14 mouse cellular contexts compared by ENCODE assay signal in genomic region chr7:68716926-68717325, GRCm38 (mm10). TPM values are rescaled to one million over a fixed set of nuclear protein-coding genes. Genes with fewer than 3 reads are reported as not detected.
DNase-seq lines count a peak whose midpoint lies in the region; ATAC-seq and TF ChIP-seq lines count a peak whose summit lies in the region.
"Had no signal": no experiment of that assay in that cellular context is flagged by ENCODE, and none has a peak within 500 bp of the region (broad histone marks: within the 10 kb centered on the region; RNA-seq: fewer than 3 reads in every experiment).

No protein-coding gene starts in this region.

- no peaks in the 10 kb centered on the region for H3K36me3 ChIP-seq in forebrain, embryonic 13.5 days (ENCODE audit: poor library complexity, severe bottlenecking)
- no peaks in the 10 kb centered on the region for H3K36me3 ChIP-seq in forebrain, embryonic 10.5 days (replicated peaks)
- H3K36me3 ChIP-seq in heart, postnatal 0 days (replicated peaks; ENCODE audit: control insufficient read depth, insufficient read depth, low read length), result no peaks in the 10 kb centered on the region
- H3K36me3 ChIP-seq in heart, embryonic 12.5 days, result no peaks in the 10 kb centered on the region
- H3K36me3 ChIP-seq: hindbrain, embryonic 12.5 days; liver, embryonic 13.5 days had no signal

- peaks cover 15% of the 10 kb centered on the region for H3K4me1 ChIP-seq in forebrain, embryonic 13.5 days
- H3K4me1 ChIP-seq in forebrain, embryonic 10.5 days, result peaks cover 11% of the 10 kb centered on the region
- H3K4me1 ChIP-seq in heart, postnatal 0 days (ENCODE audit: control insufficient read depth, insufficient read depth), result peaks cover 9% of the 10 kb centered on the region; the same call in 1 of the 2 replicates
- H3K4me1 ChIP-seq in heart, embryonic 12.5 days (replicated peaks), result peaks cover 18% of the 10 kb centered on the region
- H3K4me1 ChIP-seq: liver, embryonic 13.5 days had no signal

- H3K9me3 ChIP-seq in forebrain, embryonic 13.5 days (replicated peaks), result no peaks in the 10 kb centered on the region
- H3K9me3 ChIP-seq in forebrain, embryonic 10.5 days, result no peaks in the 10 kb centered on the region
- no peaks in the 10 kb centered on the region for H3K9me3 ChIP-seq in heart, postnatal 0 days (replicated peaks; ENCODE audit: control insufficient read depth, low read length)
- H3K9me3 ChIP-seq in heart, embryonic 12.5 days (replicated peaks), result no peaks in the 10 kb centered on the region
- H3K9me3 ChIP-seq: hindbrain, embryonic 12.5 days; liver, embryonic 13.5 days had no signal

- WGBS in forebrain, embryonic 13.5 days, result 78% methylated on average over 8 of the region's 8 CpGs
- 87% methylated on average over 8 of the region's 8 CpGs for WGBS in forebrain, embryonic 10.5 days
- WGBS in heart, postnatal 0 days, result 63% methylated on average over 8 of the region's 8 CpGs
- WGBS in heart, embryonic 12.5 days, result 65% methylated on average over 8 of the region's 8 CpGs

- H3K27ac ChIP-seq in forebrain, embryonic 13.5 days, result no peak overlapping the region
- no peak overlapping the region for H3K27ac ChIP-seq in forebrain, embryonic 10.5 days
- H3K27ac ChIP-seq in heart, postnatal 0 days (ENCODE audit: low read depth), result peak overlapping the region; percentile 80
- no peak overlapping the region for H3K27ac ChIP-seq in heart, embryonic 12.5 days (ENCODE audit: poor library complexity, severe bottlenecking)
- H3K27ac ChIP-seq: hindbrain, embryonic 12.5 days; layer of hippocampus, adult 2 months; liver, embryonic 13.5 days had no signal

- H3K4me3 ChIP-seq in forebrain, embryonic 13.5 days, result no peak overlapping the region
- H3K4me3 ChIP-seq in forebrain, embryonic 10.5 days, result no peak overlapping the region
- H3K4me3 ChIP-seq in heart, postnatal 0 days (ENCODE audit: low read depth, low read length), result no peak overlapping the region
- H3K4me3 ChIP-seq in heart, embryonic 12.5 days, result no peak overlapping the region
- H3K4me3 ChIP-seq: hindbrain, embryonic 12.5 days; layer of hippocampus, adult 2 months; liver, embryonic 13.5 days had no signal

- no peak overlapping the region; the same call in 1 of the 2 replicates for H3K9ac ChIP-seq in forebrain, embryonic 13.5 days
- no peak overlapping the region for H3K9ac ChIP-seq in heart, postnatal 0 days (replicated peaks; ENCODE audit: low read depth, low read length)
- no peak overlapping the region for H3K9ac ChIP-seq in heart, embryonic 12.5 days
- H3K9ac ChIP-seq: hindbrain, embryonic 12.5 days; liver, embryonic 13.5 days had no signal

- TF ChIP-seq CTCF in heart, postnatal 0 days (IDR thresholded peaks at IDR 0.05; ENCODE audit: low read depth), result no peak

- peak overlapping the region; percentile 35; the same call in 1 of the 2 replicates for H3K4me2 ChIP-seq in forebrain, embryonic 13.5 days
- no peak overlapping the region for H3K4me2 ChIP-seq in heart, postnatal 0 days (ENCODE audit: low read depth, low read length)
- H3K4me2 ChIP-seq in heart, embryonic 12.5 days, result no peak overlapping the region
- H3K4me2 ChIP-seq: hindbrain, embryonic 12.5 days; liver, embryonic 13.5 days had no signal

- TF ChIP-seq EP300 in heart, postnatal 0 days (IDR thresholded peaks at IDR 0.05; ENCODE audit: low read depth), result no peak

- no peak for DNase-seq in forebrain, embryonic 10.5 days (ENCODE audit: extremely low spot score, low spot score)
- DNase-seq in heart, postnatal 0 days (ENCODE audit: low spot score), result no peak
- peak; percentile 37 to 44 for DNase-seq in lung, postnatal 4 days
- DNase-seq in lung, adult 18-20 months, result no peak
- DNase-seq in right cerebral cortex, postnatal 10 days (ENCODE audit: low spot score in 2 of 2), result no peak
- DNase-seq: liver, embryonic 13.5 days; spleen, adult 18-20 months had no signal

- no peak for ATAC-seq in forebrain, embryonic 13.5 days
- ATAC-seq in heart, postnatal 0 days (ENCODE audit: insufficient read depth, low read depth), result peak; percentile 12; the same call in 1 of the 2 replicates
- ATAC-seq in heart, embryonic 12.5 days (ENCODE audit: insufficient number of reproducible peaks, low FRiP score), result no peak
- ATAC-seq in megakaryocyte, adult 5-6 weeks (ENCODE audit: poor library complexity, severe bottlenecking), result peak; percentile 28; the same call in 1 of the 2 replicates
- ATAC-seq: inflammation-experienced regulatory T-cells, adult 6 months had no signal

- no peaks in the 10 kb centered on the region for H3K27me3 ChIP-seq in forebrain, embryonic 13.5 days
- no peaks in the 10 kb centered on the region for H3K27me3 ChIP-seq in forebrain, embryonic 10.5 days (ENCODE audit: poor library complexity, severe bottlenecking)
- H3K27me3 ChIP-seq in heart, postnatal 0 days (ENCODE audit: control insufficient read depth, insufficient read depth, low read length), result no peaks in the 10 kb centered on the region
- H3K27me3 ChIP-seq in heart, embryonic 12.5 days (replicated peaks), result no peaks in the 10 kb centered on the region
- H3K27me3 ChIP-seq: CH12.LX; hindbrain, embryonic 12.5 days; liver, embryonic 13.5 days had no signal

RNA-seq across cellular contexts. Expression of gene Arrdc4, which starts 32.1 kb away (rescaled TPM):
- 19.9 and 20.1 TPM in 2 replicates for polyA plus RNA-seq in forebrain, embryonic 13.5 days (2015; fragmentation: Nextera tagmentation; extraction: Ambion mirVana)
- 12.4 and 12.9 TPM in 2 replicates for polyA plus RNA-seq in forebrain, embryonic 10.5 days (2016; fragmentation: Nextera tagmentation; extraction: Ambion mirVana)
- 36.7 and 41.6 TPM in 2 replicates for total RNA-seq in heart, postnatal 0 days (2014; rRNA removed; ENCODE audit: low replicate concordance)
- 20.6 and 20.7 TPM in 2 replicates for polyA plus RNA-seq in heart, postnatal 0 days (2015; fragmentation: Nextera tagmentation; extraction: Ambion mirVana)
- polyA plus RNA-seq in heart, embryonic 12.5 days (2016; fragmentation: Nextera tagmentation; extraction: Ambion mirVana), result 18.6 and 20.9 TPM in 2 replicates
- total RNA-seq in megakaryocyte, adult 5-6 weeks (2015), result 18.1 and 23.2 TPM in 2 replicates
- 22.6 and 23.7 TPM in 2 replicates for total RNA-seq in megakaryocyte, adult 5-6 weeks (2017)
- total RNA-seq: CH12.LX had no signal

Comparison
In these comparisons a context has a peak if more than half of its experiments do, and no peak if none do; other contexts are left out.
1. ATAC-seq: peak in heart, postnatal 0 days (single experiment) and megakaryocyte, adult 5-6 weeks (single experiment); none in forebrain, embryonic 13.5 days (single experiment) and heart, embryonic 12.5 days (single experiment).
2. DNase-seq: peak in lung, postnatal 4 days (2 of 2); none in forebrain, embryonic 10.5 days (single experiment), heart, postnatal 0 days (single experiment), lung, adult 18-20 months (0 of 2) and right cerebral cortex, postnatal 10 days (0 of 2).